Mouse (Mus musculus) v-Abl transformed pro-B cells (cell line): ENCODE results near the gene Ttyh1.
"Not testable (repeated sequence)": the region's sequence is repeated elsewhere in the genome, so short reads cannot be mapped to it uniquely, and the experiment has no call there.

Experiments
- in situ Hi-C, 2 experiments: fragments of 400-800 bp; cut with MboI; formaldehyde crosslinking; loops; one replicate each; pipeline ENCODE4 v1.15.1; 2025; ENCODE audit not compliant: unreplicated experiment in 2 of 2

The Ttyh1 gene

DNA sequence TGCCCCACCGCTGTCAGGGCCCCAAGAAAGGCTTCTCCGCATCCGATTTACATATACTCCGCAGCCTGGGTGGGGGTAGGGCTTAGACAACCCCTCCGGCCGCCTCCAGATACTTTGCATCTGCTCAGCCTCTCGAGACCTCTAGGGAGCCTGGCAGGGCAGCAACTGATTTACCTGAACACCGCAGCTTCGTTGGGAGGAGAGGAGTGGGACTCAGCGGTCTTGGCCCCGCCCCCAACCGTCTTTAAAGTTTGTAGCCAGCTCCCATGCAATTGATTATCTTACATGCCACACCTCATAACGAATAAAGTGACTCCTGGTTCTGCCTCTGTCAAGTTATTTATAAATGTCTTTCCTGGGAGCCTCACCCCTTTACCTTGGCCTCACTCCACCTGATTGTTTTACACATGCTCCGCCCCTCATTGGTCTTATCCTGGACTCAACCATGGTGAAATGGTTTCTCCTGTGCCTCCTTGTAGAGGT lies 30.9 kb downstream of the Ttyh1 start, which contains the start of gene Leng9:
Gene Leng9, minus strand, starts transcription at position 316 of the 483 bp plus-strand sequence.
- in situ Hi-C loops: no loop called here

DNA sequence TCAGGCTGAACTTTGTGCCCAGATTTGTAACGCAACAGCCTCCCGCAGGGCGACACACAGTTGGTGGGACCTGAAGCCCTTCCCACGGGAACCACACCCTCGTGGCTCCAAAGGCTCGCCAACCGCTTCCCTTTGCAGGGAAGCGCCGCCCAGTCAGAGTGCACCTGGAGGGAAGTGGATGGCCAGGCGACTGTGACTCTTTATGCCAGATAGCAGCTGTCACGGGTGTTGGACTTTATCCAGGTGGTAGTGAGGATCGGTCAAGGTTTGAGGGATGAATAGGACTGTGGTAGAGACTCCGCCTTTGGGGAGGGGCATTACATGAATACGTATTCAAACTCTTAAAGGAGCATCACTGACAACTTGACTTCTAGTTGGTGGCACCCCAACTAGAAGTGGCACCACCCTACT lies 31.6 kb downstream of the Ttyh1 start:
- in situ Hi-C loops: no loop called here

DNA sequence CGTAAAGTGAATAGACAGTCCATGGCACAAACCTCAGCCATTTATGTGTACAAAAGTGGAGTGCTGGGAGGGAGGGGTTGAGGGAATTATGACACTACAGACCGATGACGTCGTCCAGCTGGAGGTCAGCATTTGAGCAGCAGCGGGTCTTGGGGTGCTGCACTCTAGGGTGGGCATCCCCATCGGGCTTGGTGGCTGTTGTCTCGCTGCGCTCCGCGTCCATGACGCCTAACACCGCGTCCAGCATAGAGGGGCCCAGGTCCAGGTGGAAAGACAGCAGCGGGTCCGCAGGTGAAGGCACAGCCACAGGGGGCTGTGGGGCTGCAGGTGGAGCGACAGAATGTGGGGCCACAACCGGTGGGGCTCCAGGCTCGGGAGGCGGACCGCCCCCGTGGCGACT lies 32.0 kb downstream of the Ttyh1 start:
- in situ Hi-C loops: no loop called here

DNA sequence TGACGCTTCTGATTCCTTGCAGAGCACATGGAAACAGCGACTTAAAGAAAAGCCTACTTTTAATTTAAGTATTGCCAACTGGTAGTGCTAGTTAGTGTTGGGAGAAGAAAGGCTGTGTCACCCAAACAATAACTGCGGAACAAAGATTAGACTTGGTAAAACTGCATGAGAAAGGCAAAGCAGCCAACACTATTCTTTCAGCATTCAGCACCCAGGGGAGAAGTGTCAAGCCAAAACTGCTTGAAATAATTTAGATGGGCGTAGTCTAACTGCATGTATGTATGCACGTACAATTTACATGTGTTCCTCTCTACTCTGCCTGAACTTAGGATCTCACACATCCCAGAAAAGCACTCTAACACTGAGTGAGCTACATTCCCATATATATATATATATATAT lies 35.1 kb downstream of the Ttyh1 start:
- in situ Hi-C loops: no loop called here

DNA sequence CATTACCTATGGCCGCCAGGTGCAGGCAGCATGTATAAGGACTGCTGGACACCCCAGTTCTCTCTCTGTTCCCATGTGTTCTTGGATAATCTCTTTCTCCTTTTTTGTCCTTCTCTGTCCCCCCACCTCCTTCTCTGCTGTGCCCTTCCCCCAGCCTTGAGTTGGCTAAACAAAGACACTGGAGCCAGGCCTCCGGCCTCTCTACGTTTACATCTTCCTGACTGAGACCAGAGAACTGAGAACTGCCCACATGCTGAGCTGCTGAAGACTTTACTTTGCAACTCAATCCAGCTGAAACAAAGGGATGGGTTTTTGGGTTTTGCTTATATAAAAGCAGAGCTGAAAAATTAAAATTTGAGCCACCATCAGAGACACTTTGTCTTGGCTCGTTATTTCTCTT lies 35.8 kb downstream of the Ttyh1 start:
- in situ Hi-C loops: no loop called here

DNA sequence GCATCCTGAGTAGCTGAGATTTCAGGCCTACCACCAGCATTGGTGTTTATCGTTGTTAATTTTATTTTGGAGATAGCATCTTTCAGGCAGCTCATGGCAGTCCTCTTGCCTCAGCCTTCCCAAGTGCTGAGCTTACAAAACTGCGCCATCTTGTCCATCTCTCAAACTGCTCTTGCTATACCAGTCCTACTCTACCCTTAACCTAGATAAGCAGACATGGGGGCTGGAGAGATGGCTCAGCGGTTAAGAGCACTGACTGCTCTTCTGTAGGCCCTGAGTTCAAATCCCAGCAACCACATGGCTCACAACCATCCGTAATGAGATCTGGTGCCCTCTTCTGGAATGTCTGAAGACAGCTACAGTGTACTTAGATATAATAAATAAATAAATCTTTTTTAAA lies 42.4 kb downstream of the Ttyh1 start:
- in situ Hi-C loops: not testable (repeated sequence)

DNA sequence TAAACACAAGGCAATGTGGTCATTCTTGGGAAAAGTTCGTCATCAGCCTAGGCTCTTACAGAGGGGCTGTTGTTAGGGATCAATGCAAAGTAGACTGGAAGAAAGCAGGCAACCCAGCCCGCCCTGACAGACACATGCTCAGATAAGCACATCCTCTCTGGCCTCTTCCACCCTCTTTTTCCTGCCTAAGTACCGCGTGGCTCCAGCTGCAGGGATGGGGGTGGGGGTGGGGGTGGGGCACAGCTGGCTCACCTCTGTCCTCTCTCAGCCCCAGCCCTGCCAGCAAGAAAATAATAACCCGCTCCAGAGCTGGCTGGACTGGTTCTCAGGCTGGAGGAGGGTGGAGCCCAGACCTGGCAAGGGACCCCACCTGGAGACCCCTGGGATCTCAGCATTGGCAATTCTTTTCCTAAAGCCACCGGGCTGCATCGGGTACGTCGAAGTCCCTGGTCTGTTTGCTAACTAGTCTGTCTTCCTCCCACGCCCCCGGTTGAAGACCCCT lies 44.4 kb downstream of the Ttyh1 start:
- in situ Hi-C loops: no loop called here

DNA sequence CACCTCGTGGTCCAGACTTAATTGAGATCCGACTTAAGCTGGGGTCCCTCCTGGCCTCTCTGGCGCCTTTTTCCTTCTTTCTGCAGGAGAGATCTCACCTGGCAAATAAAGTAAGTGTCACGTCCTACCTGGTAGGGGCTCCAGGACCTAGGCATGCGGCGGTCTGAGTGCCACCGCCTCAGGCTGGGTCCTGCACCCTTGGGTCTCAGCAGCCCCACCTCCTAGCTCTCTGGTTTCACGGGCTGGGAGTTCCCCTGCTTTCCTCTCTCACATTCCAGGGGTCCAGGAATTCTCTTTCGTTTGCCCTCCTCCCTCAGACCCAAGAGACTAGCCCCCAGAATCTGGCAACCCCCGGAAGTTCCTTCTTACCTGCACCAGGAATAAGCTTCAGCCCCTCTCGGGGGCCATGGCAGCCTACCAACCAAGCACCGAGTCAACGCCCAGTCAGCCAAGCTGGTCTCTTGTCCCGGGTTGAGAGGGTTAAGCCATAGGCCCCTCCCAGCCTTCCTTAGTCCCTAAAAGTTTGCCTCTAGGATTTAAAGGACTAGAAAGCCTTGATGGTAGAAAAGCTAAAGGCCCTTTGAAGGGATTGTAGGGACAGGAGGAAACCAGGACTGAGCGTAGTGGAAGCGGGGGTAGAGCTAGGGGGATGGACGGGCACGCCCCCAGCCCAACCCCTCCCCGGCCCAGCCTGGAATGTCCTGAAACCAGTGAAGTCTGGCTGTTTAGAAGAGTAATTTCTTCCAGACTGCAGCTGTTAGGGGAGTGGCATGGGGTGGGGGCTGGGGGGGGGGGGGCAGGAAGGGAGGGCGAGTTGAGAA lies 45.1 kb downstream of the Ttyh1 start, which contains the start of gene Cdc42ep5:
Gene Cdc42ep5, minus strand, starts transcription at position 771 of the 821 bp plus-strand sequence.
- in situ Hi-C loops: no loop called here

DNA sequence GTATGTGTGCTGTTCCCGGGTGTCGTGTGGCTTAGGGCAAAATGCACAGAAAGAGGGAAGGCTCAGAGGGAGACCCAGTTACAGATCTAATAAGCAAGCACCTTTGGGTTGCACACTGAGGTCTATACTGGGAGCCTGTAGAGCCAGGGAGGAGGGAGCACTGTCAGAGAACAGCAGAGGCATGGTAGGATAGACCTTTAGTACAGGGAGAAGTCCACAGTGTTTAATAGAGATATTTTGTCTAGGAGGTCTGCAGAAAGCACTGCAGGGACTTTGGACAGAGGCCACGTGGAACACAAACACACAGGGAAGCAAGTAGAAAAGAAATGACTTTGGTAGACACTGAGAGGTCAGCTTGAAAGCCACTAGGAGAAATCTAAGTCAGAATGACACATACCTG lies 46.1 kb downstream of the Ttyh1 start:
- in situ Hi-C loops: no loop called here

DNA sequence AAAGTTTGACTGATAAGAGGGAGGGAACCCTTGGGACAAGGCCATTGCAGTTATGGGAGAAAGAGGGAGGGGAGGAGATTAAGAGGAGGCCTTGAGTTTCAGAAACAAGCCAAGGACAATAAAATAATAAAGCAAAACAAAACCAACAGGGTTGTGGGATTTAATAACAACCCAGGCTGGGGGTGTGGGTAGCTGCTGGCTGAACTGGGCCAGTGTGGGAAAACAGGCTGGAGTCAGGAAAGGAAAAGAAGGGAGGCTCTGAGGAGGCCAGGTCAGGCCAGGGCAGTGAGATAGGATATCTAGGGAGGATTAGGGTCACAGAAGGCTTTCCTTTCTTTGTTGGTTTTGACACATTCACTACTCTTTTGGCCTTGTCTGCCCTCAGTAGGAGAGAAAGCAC lies 47.9 kb downstream of the Ttyh1 start:
- in situ Hi-C loops: no loop called here

DNA sequence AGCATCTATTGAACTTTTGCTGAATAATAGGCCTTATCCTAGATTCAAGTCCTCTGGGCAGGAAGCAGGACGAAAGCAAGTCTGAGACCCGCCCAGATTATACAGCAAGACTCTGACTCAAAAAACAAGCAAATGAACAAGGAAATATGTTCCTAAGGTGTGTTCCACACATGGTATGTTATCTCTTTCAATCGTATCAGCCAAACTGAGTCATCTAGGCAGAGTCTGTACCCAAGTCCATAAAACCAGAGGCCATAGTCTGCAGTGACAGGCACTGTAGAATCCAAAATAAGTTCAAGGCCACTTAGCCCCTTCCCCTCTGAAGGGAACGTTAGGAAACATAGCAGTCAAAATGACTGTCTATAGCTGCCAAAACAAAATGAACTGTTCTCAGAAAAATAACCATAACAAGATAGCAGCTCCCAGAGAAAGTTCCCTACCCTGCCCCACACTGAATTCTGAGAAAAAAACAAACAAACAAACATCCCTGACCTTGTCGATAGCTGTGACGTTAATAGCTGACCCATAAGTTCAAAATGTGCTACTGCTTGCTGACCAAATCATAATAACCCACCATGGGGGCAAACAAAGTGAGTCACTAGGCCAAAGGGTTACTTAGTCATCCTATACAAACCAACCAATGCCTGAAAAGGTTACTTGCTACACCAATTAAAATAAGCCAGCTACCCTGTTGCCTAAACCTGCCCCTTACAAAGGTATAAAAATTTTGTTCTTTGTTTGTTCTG lies 51.2 kb downstream of the Ttyh1 start:
- in situ Hi-C loops: no loop called here

DNA sequence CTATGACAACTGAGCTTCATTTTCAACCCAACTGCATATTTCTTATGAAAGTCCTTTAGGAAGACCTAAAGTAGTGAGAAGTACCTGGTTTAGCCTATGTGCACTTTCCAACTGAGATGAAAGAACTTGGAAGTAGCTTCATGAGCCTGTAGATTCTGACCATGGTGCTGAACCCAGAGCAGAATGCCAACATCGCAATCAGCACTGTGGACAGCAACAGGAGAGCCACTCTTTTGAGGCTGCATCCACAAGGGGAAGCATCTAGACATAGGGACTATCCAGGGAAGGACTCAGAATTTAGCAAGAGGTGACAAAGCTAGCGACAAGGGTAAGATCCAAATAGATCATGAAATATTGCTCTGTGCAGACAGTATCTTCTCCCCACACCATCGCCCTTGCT lies 59.2 kb downstream of the Ttyh1 start:
- in situ Hi-C loops: no loop called here
